Mouse (Mus musculus) kidney, adult 11 months (tissue): ENCODE results near the gene Nit1.
"Not testable (repeated sequence)": the region's sequence is repeated elsewhere in the genome, so short reads cannot be mapped to it uniquely, and the experiment has no call there.

Experiments used
- DNase-seq: peaks from one replicate; pipeline ENCODE4 v3.0.0; 2022

Nit1 gene

DNA sequence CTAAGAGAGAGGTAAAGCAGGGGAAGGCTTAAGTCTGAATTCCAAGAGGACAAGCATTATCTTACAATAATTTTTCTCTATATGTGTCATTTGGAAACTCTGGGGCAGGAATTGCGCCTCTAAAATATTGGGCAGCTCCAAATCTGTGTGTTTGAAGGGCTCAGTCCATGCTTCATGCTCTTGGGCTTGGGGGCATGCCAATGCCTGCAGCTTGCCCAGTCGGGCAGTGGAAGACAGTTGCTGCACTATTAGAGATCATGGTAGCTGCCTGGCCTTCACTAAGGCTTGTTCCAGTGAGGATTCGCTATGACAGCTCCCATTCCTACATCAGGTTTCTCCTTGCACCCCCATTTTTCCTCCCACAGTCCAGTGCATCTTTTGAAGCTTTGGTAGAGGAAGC, 3.2 kb upstream of the Nit1 start:
- no peak for DNase-seq

DNA sequence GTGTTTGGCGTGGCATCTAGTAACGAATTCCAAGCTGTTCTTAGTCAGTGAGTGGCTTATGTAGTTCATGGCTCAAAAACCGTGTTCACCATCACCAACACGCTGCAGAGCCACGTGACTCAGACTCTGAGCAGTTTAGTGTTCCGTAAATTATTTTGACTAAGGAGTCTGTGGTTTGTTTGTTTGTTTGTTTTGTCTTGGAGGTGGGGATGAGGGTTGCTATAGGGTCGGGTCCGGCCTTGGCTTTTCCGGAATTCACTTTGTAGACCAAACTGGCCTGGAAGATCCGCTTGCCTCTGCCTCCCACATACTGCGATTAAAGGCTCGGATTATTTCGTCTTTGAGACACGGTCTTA, 627 bp upstream of the Nit1 start:
- no peak for DNase-seq

- DNase-seq = no peak
Measured at GRCm38 (mm10) chr1:171344715-171345114, 731 bp downstream of the Nit1 start.

DNA sequence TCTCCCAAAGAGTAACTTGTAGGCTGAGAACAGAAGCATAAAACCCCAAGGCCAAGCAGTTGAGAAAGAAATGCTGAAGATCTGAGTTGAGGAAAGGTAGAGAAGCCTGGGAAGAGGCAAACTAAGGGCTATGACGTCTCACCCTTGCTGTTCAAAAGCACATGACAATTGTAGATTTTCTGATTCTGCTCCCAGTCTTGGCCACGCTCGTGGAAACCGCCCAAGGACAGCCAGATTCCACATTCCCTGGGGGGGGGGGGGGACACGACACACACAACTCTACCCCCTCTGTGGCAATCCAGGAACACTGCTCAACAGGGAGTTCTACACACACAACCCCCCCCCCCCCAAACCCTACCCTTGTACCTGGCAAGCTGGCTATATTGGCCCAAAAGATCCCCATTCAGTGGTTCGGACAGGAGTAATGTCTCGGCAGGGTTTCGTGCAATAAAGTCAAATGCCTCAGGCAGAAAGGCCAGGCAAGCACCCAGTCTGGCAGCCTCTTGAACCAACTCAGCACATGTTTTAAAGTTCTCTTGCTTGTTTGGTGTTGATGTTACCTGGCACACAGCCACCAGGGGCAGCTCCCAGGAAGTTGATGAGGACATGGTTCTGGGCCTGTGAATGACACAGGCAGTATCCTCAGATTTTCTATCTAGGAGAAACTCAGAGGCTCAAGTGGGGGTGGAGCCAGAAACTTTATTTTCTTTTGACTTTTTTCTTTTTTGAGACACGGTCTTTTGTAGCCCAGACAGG, 1.3 kb downstream of the Nit1 start:
- peak; percentile 82 for DNase-seq

- peak; percentile 45 for DNase-seq
Measured at GRCm38 (mm10) chr1:171342262-171343207, 2.9 kb downstream of the Nit1 start.

GRCm38 (mm10) chr1:171330216-171330560, 15.3 kb downstream of the Nit1 start:
- peak; percentile 24 for DNase-seq

DNA sequence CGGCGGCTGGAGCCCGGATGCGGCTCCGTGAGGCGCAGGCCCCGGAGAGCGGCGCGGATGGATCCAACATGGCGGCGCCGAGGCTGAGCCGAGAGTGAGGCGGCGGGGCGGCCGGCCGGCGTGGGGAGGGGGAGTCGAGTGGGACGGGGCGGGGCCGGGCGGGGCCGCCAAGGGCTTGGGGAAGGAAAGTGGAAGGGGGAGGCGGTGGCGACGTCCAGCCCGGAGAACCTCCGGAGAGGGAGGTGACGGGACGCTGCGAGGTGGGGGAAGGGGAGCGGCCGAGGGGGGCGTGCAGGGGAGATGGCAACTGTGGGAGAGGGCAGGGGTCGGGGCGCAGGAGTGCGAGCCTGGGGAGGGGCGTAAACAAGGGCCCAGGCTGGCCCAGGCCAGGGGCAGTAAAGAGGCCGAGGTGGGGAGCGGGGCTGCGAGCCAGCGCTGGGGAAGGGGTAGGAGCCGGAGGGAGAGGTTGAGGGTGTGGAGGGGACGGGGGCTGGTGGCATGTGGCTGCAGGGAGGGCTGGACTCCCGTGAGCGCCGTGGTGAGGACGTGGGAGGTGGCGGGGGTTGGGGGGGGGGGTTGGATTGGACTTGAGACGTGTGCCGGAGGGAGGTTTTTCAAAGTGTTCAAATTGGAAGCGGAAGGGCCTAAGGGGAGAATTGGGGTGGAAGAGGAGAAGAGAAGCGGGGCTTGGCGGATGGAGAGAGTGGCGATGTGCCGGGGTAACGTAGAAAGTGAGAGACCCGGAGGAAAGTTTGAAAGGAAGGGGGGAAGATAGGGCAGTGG, 15.8 kb downstream of the Nit1 start:
- no peak for DNase-seq

DNA sequence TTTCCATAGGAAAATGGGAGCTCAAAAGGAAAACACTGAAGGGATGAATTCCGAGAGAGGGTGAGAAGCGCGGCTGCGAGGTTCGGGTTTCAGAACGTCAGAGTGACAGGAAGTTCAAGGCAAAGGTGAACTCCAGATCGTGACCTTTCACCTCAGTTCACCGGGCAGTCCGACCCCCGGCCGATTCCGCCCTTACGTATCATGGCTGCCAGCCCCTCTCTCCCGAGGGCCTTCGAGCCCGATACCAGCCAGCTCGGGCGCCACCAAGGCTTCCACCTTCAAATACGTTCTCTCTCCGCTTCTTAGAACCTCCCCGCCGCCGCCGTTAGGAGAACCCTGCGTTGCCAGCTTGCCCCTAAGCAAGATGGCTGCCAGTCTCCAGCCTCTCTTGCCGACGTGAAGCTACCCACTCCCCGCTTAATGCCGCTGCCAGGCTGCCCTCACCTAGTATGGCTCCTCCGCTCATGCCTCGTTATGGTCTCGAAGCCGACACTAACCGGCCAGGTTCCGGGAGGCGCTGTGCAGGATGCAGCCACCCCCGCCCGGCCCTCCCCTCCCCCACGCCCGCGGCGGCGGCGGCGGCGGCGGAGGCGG, 16.5 kb downstream of the Nit1 start, which contains the start of gene Dedd:
Gene Dedd, plus strand, starts transcription at position 307 of the 594 bp plus-strand sequence.
- peak; percentile 96 for DNase-seq

- no peak for DNase-seq
Measured at GRCm38 (mm10) chr1:171328244-171328643, 17.2 kb downstream of the Nit1 start.

GRCm38 (mm10) chr1:171326588-171326987, 18.9 kb downstream of the Nit1 start:
- DNase-seq = not testable (repeated sequence)

- no peak for DNase-seq
Measured at GRCm38 (mm10) chr1:171325571-171325970, 19.9 kb downstream of the Nit1 start.

- peak; percentile 62 for DNase-seq
Measured at GRCm38 (mm10) chr1:171322012-171322411, 23.4 kb downstream of the Nit1 start.

- no peak for DNase-seq
Measured at GRCm38 (mm10) chr1:171321415-171321814, 24.0 kb downstream of the Nit1 start.

DNA sequence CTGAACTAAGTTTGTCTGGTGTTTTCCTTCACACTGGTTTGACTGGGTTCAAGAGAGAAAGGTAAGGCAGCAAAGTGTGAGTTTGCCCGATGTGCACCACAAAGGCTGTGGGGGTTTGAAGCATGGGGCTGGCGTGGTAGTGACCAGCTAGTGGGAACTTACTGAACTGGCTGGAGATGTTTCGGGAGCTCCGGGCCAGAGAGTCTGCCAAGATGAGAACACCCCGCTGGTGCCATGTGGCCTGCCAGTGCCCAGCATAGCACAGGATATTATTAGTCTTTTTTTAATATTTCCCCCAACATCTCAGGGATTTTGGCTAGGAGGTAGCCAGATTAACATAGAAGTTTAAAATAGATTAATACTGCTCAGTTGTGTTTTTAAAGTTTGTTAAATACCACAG, 25.3 kb downstream of the Nit1 start:
- DNase-seq = no peak

DNA sequence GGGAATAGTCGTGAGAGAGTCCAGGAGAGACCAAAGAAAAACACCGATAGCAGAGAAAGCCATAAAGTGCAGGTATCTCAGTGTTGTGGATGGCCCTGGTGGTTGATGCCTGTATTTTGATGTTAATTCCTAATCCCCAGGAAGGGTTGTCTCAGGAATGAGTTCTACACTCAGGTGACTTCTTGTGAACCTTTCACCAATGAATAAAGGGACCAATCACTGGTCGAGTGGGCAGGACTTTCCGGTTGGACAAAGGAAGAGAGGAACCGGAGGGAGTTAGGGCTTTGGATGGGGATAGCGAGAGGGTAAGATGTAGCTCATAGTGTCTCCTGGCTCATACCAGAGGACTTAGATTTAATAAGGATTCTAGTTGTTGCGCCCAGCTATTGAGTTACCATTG, 25.7 kb downstream of the Nit1 start:
- peak; percentile 39 for DNase-seq

DNA sequence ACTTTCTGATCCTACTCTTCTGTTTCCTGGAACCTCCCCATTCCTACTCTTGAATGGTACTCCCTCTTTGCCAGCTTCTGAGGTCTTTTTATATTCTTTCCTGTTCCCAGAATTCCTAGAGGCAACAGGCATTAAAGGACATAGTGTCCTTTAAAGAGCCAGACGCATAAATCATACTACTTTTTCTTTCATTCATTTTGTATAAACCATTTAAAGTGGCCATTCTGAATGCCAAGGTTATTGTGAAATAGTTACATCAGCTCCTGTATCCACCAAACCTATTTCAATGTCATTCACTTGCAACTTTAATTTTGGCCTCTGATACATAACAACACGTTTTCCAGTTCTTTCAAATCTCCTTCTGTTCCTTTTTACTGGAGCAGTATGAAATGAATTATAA, 36.1 kb downstream of the Nit1 start:
- DNase-seq = no peak

DNA sequence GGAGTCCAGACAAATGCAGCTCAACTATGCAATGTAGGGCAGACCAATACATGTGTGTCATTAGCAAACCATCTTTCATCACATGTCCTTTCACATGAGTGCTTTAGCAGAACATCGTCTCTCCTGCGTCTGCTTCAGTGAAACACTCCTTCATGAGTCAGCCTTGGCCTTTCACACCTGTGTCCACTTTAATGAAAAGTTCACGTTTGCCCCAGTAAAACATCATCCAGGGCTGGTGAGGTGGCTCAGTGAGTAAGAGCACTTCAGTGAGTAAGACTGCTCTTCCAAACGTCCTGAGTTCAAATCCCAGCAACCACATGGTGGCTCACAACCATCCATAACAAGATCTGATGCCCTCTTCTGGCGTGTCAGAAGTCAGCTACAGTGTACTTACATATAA, 39.3 kb downstream of the Nit1 start:
- not testable (repeated sequence) for DNase-seq

- no peak for DNase-seq
Measured at GRCm38 (mm10) chr1:171298226-171298625, 47.2 kb downstream of the Nit1 start.

DNA sequence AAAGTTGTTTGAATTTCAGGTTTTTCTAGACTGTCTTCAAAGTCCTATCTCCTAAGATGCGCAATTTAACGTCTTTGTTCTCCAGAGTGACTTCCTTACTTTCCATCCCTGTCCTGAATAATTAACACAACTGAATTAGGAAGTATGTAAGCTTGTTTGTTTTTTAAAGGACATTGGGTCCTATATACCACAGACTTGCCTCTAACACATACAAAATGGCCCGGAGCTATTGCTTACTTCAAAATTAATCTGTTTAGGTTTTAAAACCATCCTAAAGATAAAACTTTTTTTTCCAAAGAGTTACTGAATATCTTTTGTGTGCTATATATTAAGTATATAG, 50.4 kb downstream of the Nit1 start:
- DNase-seq = no peak

DNA sequence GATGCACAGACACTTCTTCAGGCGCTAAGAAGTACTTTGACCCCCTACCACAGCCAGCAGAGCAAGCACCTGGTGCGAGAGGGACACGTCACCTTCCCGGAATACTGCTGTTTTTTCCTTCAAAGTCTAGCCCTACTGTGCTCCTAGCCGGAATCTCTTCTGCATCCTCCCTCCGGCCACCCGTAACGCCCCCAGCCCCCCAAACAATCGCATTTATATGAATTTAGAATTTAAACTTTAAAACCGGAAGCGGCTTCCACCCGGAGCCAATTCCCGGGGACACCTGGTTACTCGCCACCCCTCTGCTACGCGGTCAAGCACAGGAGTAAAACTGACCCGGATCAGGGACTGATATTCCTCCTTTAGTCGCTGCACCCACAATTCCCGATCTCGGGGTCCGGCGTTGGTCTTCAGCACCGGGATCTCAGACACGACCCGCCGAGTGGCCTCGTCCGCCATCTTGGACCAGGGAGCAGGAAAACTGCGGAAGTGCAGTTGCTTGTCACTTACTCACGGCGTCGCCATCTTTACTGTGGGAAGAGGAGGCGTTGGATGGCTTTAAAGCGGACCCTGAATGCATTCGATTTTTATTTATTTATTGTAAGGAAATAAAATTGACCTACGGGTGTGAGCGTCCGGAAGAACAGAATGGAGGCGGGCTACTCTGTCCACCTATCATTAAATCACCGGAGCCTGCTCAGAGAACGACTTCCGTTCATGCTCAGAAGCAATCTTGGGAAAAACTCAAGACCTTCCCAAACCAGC, 51.0 kb downstream of the Nit1 start, which contains the start of gene Ufc1:
Gene Ufc1, minus strand, starts transcription at position 727 of the 765 bp plus-strand sequence.
- DNase-seq = peak; percentile 89

DNA sequence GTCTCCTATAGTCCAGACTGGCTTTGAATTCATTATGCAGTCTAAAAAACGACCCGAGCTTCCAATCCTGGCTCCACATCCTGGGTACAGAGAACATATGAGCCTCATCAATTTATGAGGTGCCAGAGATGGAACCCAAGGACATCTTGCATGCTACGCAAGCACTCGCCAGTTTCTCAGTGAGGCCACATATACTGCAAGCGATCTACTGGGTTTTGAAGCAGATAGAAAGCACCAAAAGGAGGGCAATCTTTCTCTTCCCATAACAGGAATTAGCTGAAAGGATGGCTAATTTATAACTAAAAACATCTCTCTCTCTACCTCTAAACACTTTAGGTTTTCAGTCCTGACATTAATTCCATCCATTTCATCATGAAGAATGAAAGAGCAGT, 51.5 kb downstream of the Nit1 start:
- DNase-seq = no peak

DNA sequence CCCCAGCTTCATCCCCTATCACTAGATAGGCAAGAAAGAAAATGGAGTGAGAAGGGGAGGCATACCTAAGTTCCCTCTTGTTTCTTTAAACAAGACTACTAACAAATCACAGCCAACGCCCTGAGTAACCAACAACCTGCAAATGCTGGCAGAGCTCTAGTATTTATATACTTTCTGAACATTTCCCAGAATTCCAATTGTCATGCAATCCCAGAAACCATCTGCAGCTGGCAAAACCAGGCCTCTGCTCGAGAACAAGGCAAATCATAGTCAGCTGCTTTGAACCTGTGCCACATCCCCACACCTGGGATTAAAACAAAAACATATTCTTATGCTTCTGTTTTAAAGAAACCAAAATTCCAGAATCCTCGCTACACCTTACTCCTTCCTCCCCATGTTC, 52.1 kb downstream of the Nit1 start:
- no peak for DNase-seq
